Mouse (Mus musculus) olfactory bulb, adult 2 months (tissue): Measurements from ENCODE around the gene Rasl11b. TPM values are rescaled to one million over a fixed set of nuclear protein-coding genes. Genes with fewer than 3 reads are reported as not detected.
A peak's percentile ranks its signal among the peaks of the same experiment; 100 is the strongest.

Experiments used
- H3K27ac ChIP-seq: fragments of 200-500 bp; 2 replicates; pipeline ENCODE4 v1.5.1; 2012; ENCODE audit warnings: low read depth, low read length; ENCODE audit not compliant: insufficient read depth
- H3K4me1 ChIP-seq: fragments of 200-500 bp; 2 replicates; pipeline ENCODE4 v1.6.1; 2012; ENCODE audit warnings: low read length; ENCODE audit not compliant: control insufficient read depth, insufficient read depth
- H3K4me3 ChIP-seq: fragments of 200-500 bp; 2 replicates; pipeline ENCODE4 v1.5.1; 2012; ENCODE audit warnings: mild to moderate bottlenecking, low read depth, low read length, moderate library complexity; ENCODE audit not compliant: insufficient read depth
- CTCF ChIP-seq: fragments of 200-500 bp; IDR thresholded peaks from 2 replicates; pipeline ENCODE4 v1.5.1; 2012; ENCODE audit warnings: low read depth, mild to moderate bottlenecking, low read length, moderate library complexity; ENCODE audit not compliant: insufficient read depth
- POLR2A ChIP-seq: fragments of 200-500 bp; IDR thresholded peaks from 2 replicates; pipeline ENCODE4 v1.6.1; 2012; ENCODE audit warnings: mild to moderate bottlenecking, low read depth, low read length, moderate library complexity; ENCODE audit not compliant: insufficient read depth
- WGBS: fragments of 180-500 bp; shearing (Covaris S2); methylation state at CpG from one replicate; pipeline ENCODE4 v1.1.7; 2018; 5-methylcytosine and 5-hydroxymethylcytosine counted together
- polyA plus RNA-seq: library from polyadenylated mRNA; stranded (reverse); fragments of >200 nt; gene quantifications from 2 replicates; pipeline ENCODE4 v1.2.4, GENCODE M21; 2012; ENCODE audit warnings: low replicate concordance; ENCODE audit not compliant: missing spikeins, insufficient read depth, insufficient read length

Rasl11b gene
- polyA plus RNA-seq, 1 experiment: not detected

- Histone ChIP-seq H3K27ac (no peak overlapping the region), H3K4me3 (no peak overlapping the region), H3K4me1 (peaks cover 10% of the 10 kb centered on the region; the same call in 1 of the 2 replicates)
- TF ChIP-seq POLR2A: no peak
- TF ChIP-seq CTCF: no peak
- 50% methylated on average over 14 of the region's 14 CpGs for WGBS
These were observed 19.4 kb upstream of the Rasl11b start for GRCm38 (mm10) chr5:74175526-74176270.

DNA sequence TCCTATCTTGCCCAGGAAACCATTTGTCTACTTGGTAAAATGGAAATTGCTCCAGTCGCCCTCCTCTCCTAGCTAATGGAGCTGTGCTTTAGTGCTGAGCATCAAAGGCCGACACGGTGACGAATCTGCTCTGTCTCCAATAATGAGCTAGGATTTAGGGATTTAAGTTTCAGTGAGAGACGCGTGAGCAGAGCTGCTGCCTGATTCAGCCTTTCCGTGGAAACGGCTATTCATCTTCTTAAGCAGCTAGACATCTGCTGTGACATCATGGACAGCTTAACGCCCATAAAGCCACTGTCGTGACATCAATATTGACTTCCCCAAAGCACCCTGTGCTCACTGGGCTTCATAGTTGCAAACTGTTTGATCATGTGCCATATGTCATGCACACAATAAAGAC is 14.9 kb upstream of the Rasl11b start:
- Histone ChIP-seq H3K27ac (no peak overlapping the region), H3K4me3 (no peak overlapping the region), H3K4me1 (peaks cover 12% of the 10 kb centered on the region)
- 54% methylated on average over 10 of the region's 10 CpGs for WGBS
- TF ChIP-seq POLR2A: no peak
- no peak for TF ChIP-seq CTCF

DNA sequence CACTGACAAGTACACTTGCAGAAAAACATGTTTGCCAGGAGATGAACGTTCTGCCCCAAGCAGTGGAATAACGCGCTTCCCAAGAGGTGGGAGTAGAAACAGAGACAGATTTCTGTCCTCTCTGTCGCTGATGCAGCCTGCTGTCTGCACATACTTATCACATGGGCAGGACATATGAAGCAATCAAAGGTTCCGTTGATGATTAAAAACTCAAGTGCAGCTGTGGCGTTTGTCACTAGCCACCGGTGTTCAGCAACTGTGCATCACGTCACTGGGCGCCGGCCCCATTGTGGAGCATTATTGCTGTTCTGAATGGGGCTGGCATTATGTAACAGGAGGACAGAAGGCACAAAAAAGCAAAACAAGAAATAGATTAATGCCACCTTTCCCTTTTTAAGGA is 12.0 kb upstream of the Rasl11b start:
- WGBS: 58% methylated on average over 10 of the region's 10 CpGs

GRCm38 (mm10) chr5:74184607-74185006 is 10.5 kb upstream of the Rasl11b start:
- Histone ChIP-seq H3K4me1 (peaks cover 11% of the 10 kb centered on the region), H3K4me3 (no peak overlapping the region), H3K27ac (no peak overlapping the region)
- TF ChIP-seq CTCF (no peak), POLR2A (no peak)
- 91% methylated on average over 9 of the region's 9 CpGs for WGBS

More for the DNA sequence above, 12.0 kb upstream of the Rasl11b start:
- peaks cover 9% of the 10 kb centered on the region for H3K4me1 ChIP-seq
- no peak for TF ChIP-seq POLR2A
- no peak for TF ChIP-seq CTCF
- no peak overlapping the region for H3K27ac ChIP-seq
- no peak overlapping the region for H3K4me3 ChIP-seq

DNA sequence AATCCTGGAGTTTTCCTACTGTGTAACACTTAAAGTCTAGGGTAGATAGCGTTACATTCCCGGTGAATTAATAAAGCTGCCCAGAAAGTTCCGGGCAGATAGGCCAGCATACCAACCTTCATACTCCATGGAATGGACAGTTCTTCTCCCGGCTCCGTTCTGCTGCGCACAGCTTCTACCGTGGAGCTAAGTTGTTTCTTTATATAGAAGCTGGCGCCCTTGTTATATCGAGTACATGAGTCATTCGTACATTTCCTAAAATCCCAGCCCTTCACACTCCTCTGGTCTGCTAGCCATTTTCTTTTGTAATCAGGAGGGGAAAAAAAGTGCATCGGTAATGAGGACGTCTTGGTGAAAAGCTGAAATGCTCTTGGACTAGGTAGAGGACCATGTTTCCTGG is 7.0 kb upstream of the Rasl11b start:
- no peak for TF ChIP-seq CTCF
- no peak for TF ChIP-seq POLR2A
- no peak overlapping the region for H3K4me3 ChIP-seq
- peaks cover 22% of the 10 kb centered on the region for H3K4me1 ChIP-seq
- WGBS: 39% methylated on average over 12 of the region's 12 CpGs
- H3K27ac ChIP-seq: peak overlapping the region; percentile 91

GRCm38 (mm10) chr5:74188886-74189285 is 6.2 kb upstream of the Rasl11b start:
- TF ChIP-seq POLR2A: no peak
- no peak for TF ChIP-seq CTCF
- no peak overlapping the region for H3K4me3 ChIP-seq
- peaks cover 22% of the 10 kb centered on the region for H3K4me1 ChIP-seq
- H3K27ac ChIP-seq: peak overlapping the region; percentile 91
- WGBS: 77% methylated on average over 8 of the region's 8 CpGs

GRCm38 (mm10) chr5:74189484-74190160 is 5.5 kb upstream of the Rasl11b start:
- peaks cover 24% of the 10 kb centered on the region for H3K4me1 ChIP-seq
- peak overlapping the region; percentile 91 for H3K27ac ChIP-seq
- H3K4me3 ChIP-seq: no peak overlapping the region
- TF ChIP-seq CTCF: no peak
- no peak for TF ChIP-seq POLR2A
- WGBS: 36% methylated on average over 9 of the region's 9 CpGs

DNA sequence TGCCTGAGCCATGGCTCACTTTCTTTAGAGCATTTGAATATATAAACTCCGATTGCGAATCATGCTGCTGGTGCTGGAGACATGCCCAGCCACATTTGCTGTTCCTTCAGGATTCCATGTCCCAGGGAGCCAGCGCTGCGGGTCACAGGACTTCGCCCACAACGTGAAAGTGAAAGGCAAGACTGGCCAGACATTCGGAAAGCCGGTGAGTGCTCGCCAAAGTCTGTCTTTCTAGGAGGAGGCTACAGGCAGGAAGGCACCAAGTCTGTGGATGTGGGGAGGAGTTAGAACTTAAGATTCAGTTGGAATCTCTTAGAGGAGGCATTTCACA is 5.0 kb upstream of the Rasl11b start:
- peaks cover 26% of the 10 kb centered on the region for H3K4me1 ChIP-seq
- 23% methylated on average over 9 of the region's 9 CpGs for WGBS
- TF ChIP-seq CTCF: no peak
- no peak for TF ChIP-seq POLR2A
- peak overlapping the region; percentile 91; the same call in 1 of the 2 replicates for H3K27ac ChIP-seq
- H3K4me3 ChIP-seq: no peak overlapping the region

- H3K4me1 ChIP-seq: peaks cover 26% of the 10 kb centered on the region
- H3K27ac ChIP-seq: no peak overlapping the region
- TF ChIP-seq POLR2A (no peak), CTCF (no peak)
- 88% methylated on average over 5 of the region's 5 CpGs for WGBS
- H3K4me3 ChIP-seq: no peak overlapping the region
These were observed 4.2 kb upstream of the Rasl11b start for GRCm38 (mm10) chr5:74190911-74191310.
